Mouse (Mus musculus): ENCODE measurements around the gene Cers6. TPM values are rescaled to one million over a fixed set of nuclear protein-coding genes. Genes with fewer than 3 reads are reported as not detected.

The Cers6 gene
- polyA plus RNA-seq, 1 experiment from 2014 or later, result 28.8 TPM

- no peak overlapping the region for H3K27ac ChIP-seq
- DNase-seq (ENCODE audit: low spot score), result no peak
- no peaks in the 10 kb centered on the region for H3K9me3 ChIP-seq
- H3K27me3 ChIP-seq (ENCODE audit: insufficient read depth, poor library complexity, severe bottlenecking), result no peaks in the 10 kb centered on the region
- no peak overlapping the region for H3K4me3 ChIP-seq
- no peaks in the 10 kb centered on the region for H3K36me3 ChIP-seq
- 87% methylated on average over 4 of the region's 4 CpGs for WGBS
- peaks cover 14% of the 10 kb centered on the region for H3K4me1 ChIP-seq
Observed at GRCm38 (mm10) chr2:69020636-69021310, 159.5 kb downstream of the Cers6 start.

- Histone ChIP-seq H3K9me3 (no peaks in the 10 kb centered on the region), H3K4me1 (peaks cover 10% of the 10 kb centered on the region), H3K36me3 (no peaks in the 10 kb centered on the region), H3K4me3 (no peak overlapping the region), H3K27ac (peak overlapping the region; percentile 23; the same call in 1 of the 2 replicates), H3K27me3 (ENCODE audit: insufficient read depth, poor library complexity, severe bottlenecking) (no peaks in the 10 kb centered on the region)
- no peak for DNase-seq (ENCODE audit: low spot score)
- WGBS, result 52% methylated on average over 4 of the region's 4 CpGs
Observed at GRCm38 (mm10) chr2:69021516-69021915, 160.3 kb downstream of the Cers6 start.

GRCm38 (mm10) chr2:69024856-69025255 lies 163.6 kb downstream of the Cers6 start:
- Histone ChIP-seq H3K27me3 (ENCODE audit: insufficient read depth, poor library complexity, severe bottlenecking) (no peaks in the 10 kb centered on the region), H3K36me3 (peaks cover 7% of the 10 kb centered on the region), H3K9me3 (no peaks in the 10 kb centered on the region), H3K27ac (no peak overlapping the region), H3K4me1 (peaks cover 8% of the 10 kb centered on the region; the same call in 1 of the 2 replicates), H3K4me3 (no peak overlapping the region)
- WGBS, result 86% methylated on average over 2 of the region's 2 CpGs
- DNase-seq (ENCODE audit: low spot score), result no peak

- H3K4me1 ChIP-seq, result no peaks in the 10 kb centered on the region
- WGBS, result 42% methylated on average over 2 of the region's 2 CpGs
- no peak overlapping the region for H3K4me3 ChIP-seq
- DNase-seq (ENCODE audit: low spot score), result no peak
- H3K36me3 ChIP-seq, result peaks cover 7% of the 10 kb centered on the region
- no peaks in the 10 kb centered on the region for H3K9me3 ChIP-seq
- no peak overlapping the region for H3K27ac ChIP-seq
- H3K27me3 ChIP-seq (ENCODE audit: insufficient read depth, poor library complexity, severe bottlenecking), result no peaks in the 10 kb centered on the region
Observed at GRCm38 (mm10) chr2:69032562-69032961, 171.3 kb downstream of the Cers6 start.

- Histone ChIP-seq H3K27me3 (ENCODE audit: insufficient read depth, poor library complexity, severe bottlenecking) (no peaks in the 10 kb centered on the region), H3K27ac (no peak overlapping the region), H3K4me1 (no peaks in the 10 kb centered on the region), H3K36me3 (no peaks in the 10 kb centered on the region), H3K9me3 (no peaks in the 10 kb centered on the region), H3K4me3 (no peak overlapping the region)
- no peak for DNase-seq (ENCODE audit: low spot score)
- whole genome bisulfite sequencing, result 51% methylated on average over 4 of the region's 4 CpGs
Observed at GRCm38 (mm10) chr2:69035457-69035856, 174.2 kb downstream of the Cers6 start.

GRCm38 (mm10) chr2:69037362-69037761 lies 176.1 kb downstream of the Cers6 start:
- H3K9me3 ChIP-seq, result no peaks in the 10 kb centered on the region
- DNase-seq (ENCODE audit: low spot score), result no peak
- 77% methylated on average over 2 of the region's 2 CpGs for WGBS

GRCm38 (mm10) chr2:69042327-69043106 lies 181.3 kb downstream of the Cers6 start:
- no peaks in the 10 kb centered on the region for H3K4me1 ChIP-seq
- no peaks in the 10 kb centered on the region for H3K36me3 ChIP-seq
- DNase-seq (ENCODE audit: low spot score), result no peak
- H3K27ac ChIP-seq, result no peak overlapping the region
- H3K4me3 ChIP-seq, result no peak overlapping the region
- H3K9me3 ChIP-seq, result no peaks in the 10 kb centered on the region
- WGBS, result 66% methylated on average over 6 of the region's 6 CpGs
- no peaks in the 10 kb centered on the region for H3K27me3 ChIP-seq (ENCODE audit: insufficient read depth, poor library complexity, severe bottlenecking)

More at GRCm38 (mm10) chr2:69037362-69037761, 176.1 kb downstream of the Cers6 start:
- Histone ChIP-seq H3K4me3 (no peak overlapping the region), H3K27me3 (ENCODE audit: insufficient read depth, poor library complexity, severe bottlenecking) (no peaks in the 10 kb centered on the region), H3K27ac (no peak overlapping the region), H3K4me1 (no peaks in the 10 kb centered on the region), H3K36me3 (no peaks in the 10 kb centered on the region)

- WGBS, result 81% methylated on average over 4 of the region's 4 CpGs
- no peak for DNase-seq (ENCODE audit: low spot score)
Observed at GRCm38 (mm10) chr2:69043431-69044118, 182.3 kb downstream of the Cers6 start.

GRCm38 (mm10) chr2:69045926-69046325 lies 184.7 kb downstream of the Cers6 start:
- H3K27me3 ChIP-seq (ENCODE audit: insufficient read depth, poor library complexity, severe bottlenecking), result no peaks in the 10 kb centered on the region
- DNase-seq (ENCODE audit: low spot score), result no peak
- H3K36me3 ChIP-seq, result no peaks in the 10 kb centered on the region
- whole genome bisulfite sequencing, result 87% methylated on average over 4 of the region's 4 CpGs
- H3K9me3 ChIP-seq, result no peaks in the 10 kb centered on the region
- no peak overlapping the region for H3K27ac ChIP-seq
- H3K4me3 ChIP-seq, result no peak overlapping the region
- H3K4me1 ChIP-seq, result peaks cover 11% of the 10 kb centered on the region

More at GRCm38 (mm10) chr2:69043431-69044118, 182.3 kb downstream of the Cers6 start:
- Histone ChIP-seq H3K4me1 (no peaks in the 10 kb centered on the region), H3K9me3 (no peaks in the 10 kb centered on the region), H3K36me3 (no peaks in the 10 kb centered on the region), H3K27me3 (ENCODE audit: insufficient read depth, poor library complexity, severe bottlenecking) (no peaks in the 10 kb centered on the region), H3K4me3 (no peak overlapping the region), H3K27ac (no peak overlapping the region)

- no peak for DNase-seq (ENCODE audit: low spot score)
- Histone ChIP-seq H3K27me3 (ENCODE audit: insufficient read depth, poor library complexity, severe bottlenecking) (no peaks in the 10 kb centered on the region), H3K36me3 (no peaks in the 10 kb centered on the region), H3K27ac (no peak overlapping the region), H3K4me1 (peaks cover 11% of the 10 kb centered on the region), H3K4me3 (no peak overlapping the region), H3K9me3 (no peaks in the 10 kb centered on the region)
- 84% methylated on average over 7 of the region's 7 CpGs for WGBS
Observed at GRCm38 (mm10) chr2:69047297-69047696, 186.1 kb downstream of the Cers6 start.

- Histone ChIP-seq H3K9me3 (no peaks in the 10 kb centered on the region), H3K27ac (no peak overlapping the region), H3K4me3 (no peak overlapping the region), H3K4me1 (peaks cover 11% of the 10 kb centered on the region), H3K36me3 (no peaks in the 10 kb centered on the region), H3K27me3 (ENCODE audit: insufficient read depth, poor library complexity, severe bottlenecking) (no peaks in the 10 kb centered on the region)
- DNase-seq (ENCODE audit: low spot score), result no peak
- WGBS, result 86% methylated on average over 3 of the region's 3 CpGs
Observed at GRCm38 (mm10) chr2:69047805-69048204, 186.6 kb downstream of the Cers6 start.

- no peaks in the 10 kb centered on the region for H3K9me3 ChIP-seq
- DNase-seq (ENCODE audit: low spot score), result no peak
- H3K36me3 ChIP-seq, result no peaks in the 10 kb centered on the region
- H3K4me1 ChIP-seq, result peaks cover 11% of the 10 kb centered on the region
- WGBS, result 63% methylated on average over 7 of the region's 7 CpGs
- no peak overlapping the region for H3K4me3 ChIP-seq
- H3K27me3 ChIP-seq (ENCODE audit: insufficient read depth, poor library complexity, severe bottlenecking), result no peaks in the 10 kb centered on the region
- no peak overlapping the region for H3K27ac ChIP-seq
Observed at GRCm38 (mm10) chr2:69049179-69049578, 187.9 kb downstream of the Cers6 start.

GRCm38 (mm10) chr2:69050189-69050588 lies 188.9 kb downstream of the Cers6 start:
- H3K27me3 ChIP-seq (ENCODE audit: insufficient read depth, poor library complexity, severe bottlenecking), result no peaks in the 10 kb centered on the region
- H3K9me3 ChIP-seq, result no peaks in the 10 kb centered on the region
- H3K4me1 ChIP-seq, result peaks cover 16% of the 10 kb centered on the region
- no peak for DNase-seq (ENCODE audit: low spot score)
- 92% methylated on average over 4 of the region's 4 CpGs for WGBS
- no peak overlapping the region for H3K4me3 ChIP-seq
- H3K36me3 ChIP-seq, result no peaks in the 10 kb centered on the region
- no peak overlapping the region for H3K27ac ChIP-seq
